Mouse (Mus musculus) left cerebral cortex, postnatal 4 days (tissue): ENCODE results near the gene Cwc25. TPM values are rescaled to one million over a fixed set of nuclear protein-coding genes. Genes with fewer than 3 reads are reported as not detected.

Experiments used
- DNase-seq: peaks from one replicate; pipeline ENCODE4 v3.0.0-alpha.2; 2022
- intact Hi-C: fragments of 180-260 bp; cut with DNase I; formaldehyde crosslinking; loops from one replicate; pipeline ENCODE4 v1.15.1; 2025
- total RNA-seq, 2 experiments: library from RNA; stranded (reverse); gene quantifications; 2 replicates each; pipeline ENCODE4 v1.2.3; 2021

Cwc25 gene
- 10 to 100 TPM; 17.6 to 20.4 TPM for total RNA-seq

- peak; percentile 94 for DNase-seq
- intact Hi-C loops, result no loop called here
Observed at GRCm38 (mm10) chr11:97766154-97766881, at the start of gene Cwc25. TSS of gene Cwc25 (minus strand) at chr11:97766556.

GRCm38 (mm10) chr11:97815736-97816135 lies 49.4 kb upstream of the Cwc25 start:
- DNase-seq, result no peak
- intact Hi-C loops, result no loop called here

- intact Hi-C loops, result no loop called here
- no peak for DNase-seq
Observed at GRCm38 (mm10) chr11:97813746-97814515, 47.6 kb upstream of the Cwc25 start.

DNA sequence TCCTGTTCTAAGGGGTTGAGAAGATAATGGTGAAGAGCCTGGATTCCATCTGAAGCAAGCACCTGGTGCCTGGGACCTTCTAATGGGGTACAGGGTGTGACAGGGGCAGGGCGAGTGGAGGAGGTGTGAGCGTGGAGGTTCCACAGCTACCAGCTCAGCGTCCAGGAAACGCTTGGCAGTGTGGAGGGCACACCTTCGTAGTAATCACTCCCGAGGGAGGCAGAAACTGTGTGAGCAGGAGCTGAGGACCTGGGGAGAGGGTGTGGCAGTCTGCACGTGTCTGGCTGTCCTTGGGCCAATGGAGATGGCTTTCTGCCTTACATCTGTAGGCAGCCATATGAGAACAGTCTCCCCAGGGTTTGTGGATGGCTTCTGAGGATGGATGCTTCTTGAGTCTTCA lies 46.7 kb upstream of the Cwc25 start:
- intact Hi-C loops, result no loop called here
- no peak for DNase-seq

GRCm38 (mm10) chr11:97812491-97812921 lies 46.1 kb upstream of the Cwc25 start:
- peak; percentile 56 for DNase-seq
- intact Hi-C loops, result no loop called here

DNA sequence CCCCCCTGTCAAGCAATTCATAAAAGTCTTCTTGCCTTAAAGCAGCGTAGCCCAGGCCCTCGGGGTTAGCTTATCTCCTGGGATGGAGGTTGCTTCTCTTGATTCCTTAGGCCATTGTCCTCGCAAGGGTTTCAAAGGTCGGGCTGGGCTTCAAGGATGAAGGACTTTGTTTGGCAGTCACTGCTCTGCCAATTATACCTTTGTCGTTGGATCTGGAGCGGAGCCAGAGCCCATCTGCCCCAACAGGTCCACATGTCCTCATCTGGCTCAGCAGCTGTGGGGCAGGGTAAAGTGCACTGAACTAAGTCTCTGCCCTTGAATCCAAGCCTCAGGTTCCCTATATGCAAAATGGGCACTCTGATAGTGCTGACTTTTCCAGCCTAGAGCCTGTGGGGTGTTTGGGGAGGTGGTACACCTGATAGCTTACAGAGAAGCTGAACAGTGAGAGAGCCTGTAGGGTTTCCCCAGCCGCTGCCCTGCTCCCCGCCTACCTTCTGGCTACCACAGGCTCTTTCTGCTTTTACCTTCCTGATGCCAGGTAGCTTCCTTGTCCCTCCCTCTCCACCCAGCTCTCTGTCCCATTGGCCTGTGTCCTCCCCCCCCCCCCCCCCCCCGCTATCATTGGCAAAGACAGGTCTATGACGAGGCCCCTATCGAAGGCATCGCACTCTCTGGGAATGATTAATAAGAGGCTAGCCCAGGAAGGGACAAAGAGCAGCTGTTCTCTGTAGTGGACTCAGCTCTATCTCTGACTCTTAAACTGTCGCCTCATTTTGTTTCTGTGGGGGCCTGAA lies 45.4 kb upstream of the Cwc25 start:
- intact Hi-C loops, result no loop called here
- no peak for DNase-seq

DNA sequence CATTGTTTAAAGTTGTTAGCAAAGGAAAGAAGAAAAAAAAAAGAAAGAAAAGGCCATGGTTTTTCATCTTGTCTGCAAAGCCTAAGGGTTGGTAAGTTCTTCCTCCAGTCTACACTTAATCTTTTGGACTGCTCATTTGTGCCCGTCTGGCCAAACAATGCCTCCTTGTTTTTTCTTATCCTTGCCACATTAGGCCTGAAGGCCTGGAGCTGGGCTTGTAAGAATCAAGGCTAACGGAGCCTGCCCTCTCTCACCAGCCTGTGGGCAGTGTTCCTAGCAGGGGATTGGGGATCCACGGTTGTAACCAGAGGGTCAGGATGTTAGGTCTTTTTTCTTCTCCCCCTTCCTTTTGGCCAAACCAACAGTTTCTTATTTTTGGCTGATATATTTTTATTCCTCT lies 44.6 kb upstream of the Cwc25 start:
- intact Hi-C loops, result no loop called here
- DNase-seq, result no peak

DNA sequence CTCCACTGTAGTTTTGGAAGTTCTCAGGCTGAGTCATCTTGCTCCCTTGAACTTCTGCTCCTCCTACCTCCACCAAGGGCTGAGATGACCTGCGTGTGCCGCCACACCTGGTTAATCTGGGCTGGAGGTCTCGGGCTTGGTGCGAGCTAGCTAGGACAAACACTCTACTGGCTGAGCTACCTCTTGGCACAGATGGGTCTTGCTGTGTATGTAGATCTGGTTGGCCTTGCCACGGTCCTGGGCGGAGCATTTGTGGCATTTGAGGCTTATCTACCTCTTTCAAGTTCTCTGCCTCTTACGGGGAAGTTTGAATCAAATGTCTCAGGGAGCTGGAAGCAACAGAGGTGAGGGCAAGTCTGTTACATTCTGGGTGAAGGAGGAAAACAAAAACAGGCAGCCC lies 44.0 kb upstream of the Cwc25 start:
- no peak for DNase-seq
- intact Hi-C loops, result no loop called here

DNA sequence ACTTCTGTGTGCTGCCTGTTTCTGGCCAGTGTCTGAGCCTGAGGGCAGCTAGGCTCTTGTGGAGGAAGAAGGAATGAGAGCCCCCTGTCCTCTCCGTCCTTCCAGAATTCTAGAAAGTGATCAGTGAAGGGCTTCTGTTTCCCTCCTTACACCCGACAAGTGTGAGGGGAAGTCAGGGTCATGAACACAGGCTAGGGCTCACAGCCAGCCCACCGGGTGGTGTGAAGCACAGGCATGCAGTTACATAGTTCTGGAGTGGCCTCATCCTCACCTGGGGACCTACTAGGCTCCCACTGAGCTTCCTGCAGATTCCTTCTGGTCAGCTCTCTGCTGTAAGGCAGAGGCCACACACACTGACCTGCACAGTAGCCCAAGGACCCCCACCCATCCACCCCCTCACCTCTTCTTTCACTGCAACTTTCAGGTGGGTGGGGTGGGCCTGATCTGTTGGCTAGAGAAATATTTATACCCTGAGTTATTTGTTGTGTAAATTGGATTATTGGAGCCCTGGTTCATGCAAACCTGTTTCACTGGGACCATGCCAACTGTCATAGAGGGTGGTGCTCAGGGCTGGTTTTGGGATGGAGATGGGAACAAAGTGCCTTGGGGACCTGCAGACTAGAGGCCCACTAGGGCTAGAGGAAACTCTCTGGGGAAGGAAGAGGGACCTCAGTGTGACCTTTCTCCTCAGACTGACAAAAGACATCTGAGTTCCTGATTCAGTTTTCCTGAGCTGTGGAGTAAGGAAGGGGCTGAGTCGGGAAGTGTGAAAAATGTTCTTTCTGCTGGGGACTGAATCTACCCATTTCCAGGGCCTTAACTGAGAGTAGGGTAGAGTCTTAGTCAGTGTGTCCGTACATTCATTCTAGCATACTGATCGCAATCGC lies 43.1 kb upstream of the Cwc25 start:
- intact Hi-C loops, result no loop called here
- DNase-seq, result no peak

GRCm38 (mm10) chr11:97808621-97809234 lies 42.4 kb upstream of the Cwc25 start:
- intact Hi-C loops, result no loop called here
- DNase-seq, result peak; percentile 78

- intact Hi-C loops, result no loop called here
Observed at GRCm38 (mm10) chr11:97808093-97808492, 41.7 kb upstream of the Cwc25 start.

GRCm38 (mm10) chr11:97807626-97808025 lies 41.3 kb upstream of the Cwc25 start:
- DNase-seq, result no peak
- intact Hi-C loops, result no loop called here

More at GRCm38 (mm10) chr11:97808093-97808492, 41.7 kb upstream of the Cwc25 start:
- no peak for DNase-seq

DNA sequence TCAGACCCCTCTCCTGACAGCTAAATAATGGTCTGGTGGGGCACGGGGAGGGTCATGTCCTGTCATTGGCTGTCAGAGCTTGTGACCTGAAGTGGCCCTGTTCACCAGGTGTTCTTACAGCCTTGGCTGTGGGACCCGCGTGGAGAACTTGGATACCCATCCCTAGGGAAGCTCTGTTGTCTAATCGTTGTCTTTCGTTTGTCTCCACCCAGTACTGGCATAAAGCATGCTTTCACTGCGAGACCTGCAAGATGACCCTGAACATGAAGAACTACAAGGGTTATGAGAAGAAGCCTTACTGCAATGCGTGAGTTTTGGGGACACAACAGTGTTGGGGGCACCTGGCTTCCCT lies 40.2 kb upstream of the Cwc25 start:
- DNase-seq, result no peak
- intact Hi-C loops, result no loop called here

DNA sequence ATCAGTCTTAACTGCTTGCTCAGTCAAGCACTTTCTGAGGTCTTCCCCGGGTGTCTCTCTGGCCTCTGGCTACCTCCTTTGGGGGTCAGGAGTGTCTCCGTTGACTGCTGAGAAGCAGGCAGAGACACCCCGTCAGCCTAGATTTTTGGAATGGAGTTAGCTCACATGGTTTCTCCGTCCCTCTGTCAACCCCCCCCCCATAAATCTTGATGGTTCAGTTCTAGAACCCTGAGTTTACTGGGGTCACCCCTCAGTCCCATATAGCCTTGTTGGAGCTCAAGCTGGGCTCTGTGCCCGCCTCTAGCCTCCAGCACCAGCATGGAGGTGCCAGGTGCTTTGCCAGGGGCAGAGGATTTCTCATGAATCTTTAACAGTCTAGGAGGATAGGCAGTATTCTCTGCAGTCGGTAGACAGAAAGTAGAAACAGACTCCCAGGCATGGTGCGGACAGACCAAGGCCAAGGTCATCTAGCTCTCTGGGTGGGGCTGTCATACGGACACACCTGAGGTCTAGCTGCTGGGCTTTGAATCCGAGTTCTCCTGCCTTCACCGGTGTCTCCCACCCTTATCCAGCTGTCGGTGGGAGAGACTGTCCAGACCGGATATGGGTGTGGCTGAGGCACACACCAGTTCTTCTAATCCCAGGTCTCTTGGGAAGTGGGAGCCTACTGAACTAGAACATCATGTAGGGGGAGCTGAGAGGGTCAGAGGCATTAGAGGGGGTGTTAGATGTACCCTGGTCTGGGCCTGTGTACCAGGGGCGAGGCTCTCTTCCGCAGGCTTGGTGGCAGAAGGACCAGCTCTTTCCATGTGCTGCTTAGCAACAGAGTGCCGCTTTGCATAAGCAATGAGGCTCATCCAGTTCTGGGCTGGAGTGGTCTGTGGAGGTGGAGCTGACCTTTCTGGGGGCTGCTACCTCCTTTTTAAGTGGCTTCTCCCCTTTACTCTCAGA lies 39.6 kb upstream of the Cwc25 start:
- peak; percentile 57 for DNase-seq
- intact Hi-C loops, result no loop called here

DNA sequence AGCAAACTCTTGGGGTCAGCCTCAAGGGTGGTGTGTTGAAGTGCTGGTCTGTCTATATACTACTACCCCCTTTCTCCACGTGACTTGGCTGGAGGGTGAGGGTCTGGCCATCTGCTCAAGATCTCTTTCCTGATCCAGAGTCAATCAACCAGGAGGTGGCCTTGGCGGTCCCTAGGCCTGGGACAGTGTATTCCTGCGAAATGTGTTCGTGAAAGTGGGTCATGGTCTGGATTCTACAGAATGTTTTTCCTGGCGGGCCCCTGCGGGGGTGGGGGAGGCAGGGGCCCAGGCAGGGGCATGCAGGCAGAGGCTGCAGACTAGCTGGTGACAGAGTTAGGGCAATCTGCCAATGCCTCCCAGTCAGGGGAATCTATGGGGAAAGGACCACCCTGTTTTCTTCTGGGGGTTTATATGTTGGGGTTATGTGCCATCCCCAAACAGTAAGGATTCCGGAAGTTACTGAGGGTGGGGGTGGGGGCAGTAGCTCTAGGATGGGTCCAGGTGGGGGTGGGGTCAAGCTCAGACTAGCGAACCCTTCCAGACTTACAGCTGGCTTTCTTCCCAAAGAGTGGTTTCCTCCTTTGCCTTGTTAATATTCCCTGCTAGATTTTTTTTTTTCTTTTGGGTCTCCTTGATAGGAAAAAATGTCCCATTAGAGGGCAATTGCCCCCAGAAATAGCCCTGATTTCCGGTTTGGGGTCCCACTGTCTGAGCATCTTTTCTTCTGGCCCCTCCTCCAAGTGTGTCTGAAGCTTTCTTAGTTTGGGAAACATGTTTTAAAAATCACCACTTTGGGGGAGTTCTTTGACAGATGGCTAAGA lies 38.7 kb upstream of the Cwc25 start:
- intact Hi-C loops, result loop anchor here (5.0 kb wide), 1 partner anchor 77 kb away; the partner anchor contains the start of gene Fbxo47
- peak; percentile 72 for DNase-seq

- intact Hi-C loops, result loop anchor here (5.0 kb wide), 1 partner anchor 78 kb away; the partner anchor contains the start of gene Fbxo47
Observed at GRCm38 (mm10) chr11:97803847-97804246, 37.5 kb upstream of the Cwc25 start.

DNA sequence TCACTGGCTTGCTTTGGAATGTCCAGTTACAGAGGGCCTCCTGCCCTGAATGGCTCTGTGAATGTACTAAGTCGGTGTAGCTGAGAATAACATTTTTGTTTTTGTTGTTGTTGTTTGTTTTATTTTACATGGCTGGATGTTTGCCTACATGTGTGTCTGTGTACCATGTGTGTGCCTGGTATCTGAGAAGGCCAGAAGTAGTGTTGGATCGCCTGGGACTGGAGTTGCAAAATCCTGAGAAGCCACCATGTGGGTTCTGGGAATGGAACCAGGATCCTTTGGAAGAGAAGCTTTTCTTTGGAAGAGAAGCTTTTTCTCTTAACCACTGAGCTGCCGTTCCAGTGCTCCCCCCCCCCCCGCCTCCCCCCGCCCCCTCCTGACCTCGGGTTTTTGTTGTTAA lies 36.1 kb upstream of the Cwc25 start:
- intact Hi-C loops, result loop anchor here (5.0 kb wide), 1 partner anchor 80 kb away; the partner anchor contains the start of gene Fbxo47
- no peak for DNase-seq

More at GRCm38 (mm10) chr11:97803847-97804246, 37.5 kb upstream of the Cwc25 start:
- no peak for DNase-seq

- no peak for DNase-seq
- intact Hi-C loops, result loop anchor here (5.0 kb wide), 1 partner anchor 80 kb away; the partner anchor contains the start of gene Fbxo47
Observed at GRCm38 (mm10) chr11:97802194-97802470, 35.8 kb upstream of the Cwc25 start.
